ENCODE assay signal across 23 mouse cellular contexts in the genomic region with DNA sequence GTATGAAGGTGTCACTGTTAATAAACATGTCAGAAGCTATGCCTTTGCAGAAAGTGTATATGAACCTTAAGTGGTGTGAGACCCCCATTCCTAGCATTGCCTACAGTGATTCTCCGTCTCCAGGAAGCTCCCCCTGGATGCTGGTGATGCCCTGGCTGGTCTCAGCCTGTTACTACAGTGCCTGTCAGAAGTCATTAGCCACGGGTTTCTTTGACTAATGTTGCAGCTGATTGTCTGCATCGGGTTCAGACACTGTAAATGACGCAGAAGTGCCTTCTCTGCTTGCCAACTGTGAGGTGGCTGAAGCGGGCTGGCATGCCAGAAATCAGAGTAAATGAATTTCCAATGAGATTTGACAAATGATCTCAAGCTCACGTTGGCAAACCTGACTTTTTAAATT.
A peak's percentile ranks its signal among the peaks of the same experiment; 100 is the strongest.
DNase-seq lines count a peak whose midpoint lies in the region; ATAC-seq and TF ChIP-seq lines count a peak whose summit lies in the region.
"Had no signal": no experiment of that assay in that cellular context is flagged by ENCODE, and none has a peak within 500 bp of the region (broad histone marks: within the 10 kb centered on the region; RNA-seq: fewer than 3 reads in every experiment).

No protein-coding gene starts in this region.

- no peaks in the 10 kb centered on the region for H3K36me3 ChIP-seq in hindbrain, embryonic 14.5 days (replicated peaks; ENCODE audit: control insufficient read depth, insufficient read depth)
- H3K36me3 ChIP-seq in hindbrain, embryonic 11.5 days (ENCODE audit: control insufficient read depth, insufficient read depth, low read length) = no peaks in the 10 kb centered on the region
- H3K36me3 ChIP-seq in midbrain, postnatal 0 days (ENCODE audit: insufficient read depth, low read length) = no peaks in the 10 kb centered on the region
- H3K36me3 ChIP-seq in midbrain, embryonic 16.5 days (ENCODE audit: control insufficient read depth, insufficient read depth, low read length) = no peaks in the 10 kb centered on the region
- no peaks in the 10 kb centered on the region for H3K36me3 ChIP-seq in intestine, embryonic 15.5 days
- H3K36me3 ChIP-seq: embryonic facial prominence, embryonic 10.5 days; embryonic facial prominence, embryonic 15.5 days; forebrain, embryonic 12.5 days; heart, embryonic 15.5 days; limb, embryonic 12.5 days; liver, embryonic 15.5 days had no signal

- peak; percentile 57; the same call in 1 of the 2 replicates for ATAC-seq in hindbrain, embryonic 14.5 days (ENCODE audit: low FRiP score)
- no peak for ATAC-seq in hindbrain, embryonic 11.5 days (ENCODE audit: low FRiP score)
- no peak for ATAC-seq in midbrain, postnatal 0 days (ENCODE audit: low FRiP score)
- ATAC-seq in midbrain, embryonic 16.5 days = no peak
- ATAC-seq in intestine, embryonic 15.5 days = no peak
- ATAC-seq: activated CD4-positive, CD25-positive, alpha-beta regulatory T cell, adult 4 months; forebrain, postnatal 0 days had no signal

- no peak overlapping the region for H3K9ac ChIP-seq in hindbrain, embryonic 14.5 days
- H3K9ac ChIP-seq in hindbrain, embryonic 11.5 days (ENCODE audit: low read depth, low read length) = no peak overlapping the region
- no peak overlapping the region for H3K9ac ChIP-seq in midbrain, postnatal 0 days (replicated peaks; ENCODE audit: low read length, poor library complexity, severe bottlenecking)
- H3K9ac ChIP-seq in midbrain, embryonic 16.5 days (ENCODE audit: low read depth, low read length) = no peak overlapping the region
- H3K9ac ChIP-seq in intestine, embryonic 15.5 days = no peak overlapping the region
- H3K9ac ChIP-seq: embryonic facial prominence, embryonic 15.5 days; forebrain, embryonic 12.5 days; forebrain, postnatal 0 days; heart, embryonic 15.5 days; limb, embryonic 12.5 days; liver, embryonic 15.5 days; lung, embryonic 14.5 days had no signal

- no peak for TF ChIP-seq CTCF in midbrain, postnatal 0 days (IDR thresholded peaks at IDR 0.05)

- H3K27me3 ChIP-seq in hindbrain, embryonic 14.5 days (ENCODE audit: control insufficient read depth, insufficient read depth, low read length) = no peaks in the 10 kb centered on the region
- H3K27me3 ChIP-seq in hindbrain, embryonic 11.5 days (ENCODE audit: control insufficient read depth, insufficient read depth, low read length) = no peaks in the 10 kb centered on the region
- H3K27me3 ChIP-seq in midbrain, postnatal 0 days (ENCODE audit: insufficient read depth, low read length) = peaks cover 4% of the 10 kb centered on the region; the same call in 1 of the 2 replicates
- H3K27me3 ChIP-seq in midbrain, embryonic 16.5 days (ENCODE audit: control insufficient read depth, insufficient read depth, low read depth, low read length) = no peaks in the 10 kb centered on the region
- no peaks in the 10 kb centered on the region for H3K27me3 ChIP-seq in intestine, embryonic 15.5 days (replicated peaks)
- H3K27me3 ChIP-seq: embryonic facial prominence, embryonic 15.5 days; heart, embryonic 15.5 days; liver, embryonic 15.5 days had no signal

- no peak overlapping the region for H3K27ac ChIP-seq in hindbrain, embryonic 14.5 days
- H3K27ac ChIP-seq in hindbrain, embryonic 11.5 days (ENCODE audit: low read depth, low read length) = no peak overlapping the region
- H3K27ac ChIP-seq in midbrain, postnatal 0 days (ENCODE audit: low read depth, low read length) = no peak overlapping the region
- no peak overlapping the region for H3K27ac ChIP-seq in midbrain, embryonic 16.5 days (ENCODE audit: low read length)
- no peak overlapping the region for H3K27ac ChIP-seq in intestine, embryonic 15.5 days
- H3K27ac ChIP-seq: embryonic facial prominence, embryonic 10.5 days; embryonic facial prominence, embryonic 15.5 days; forebrain, embryonic 12.5 days; heart, embryonic 15.5 days; limb, embryonic 12.5 days; liver, embryonic 15.5 days had no signal

- DNase-seq in hindbrain, embryonic 14.5 days (ENCODE audit: low spot score) = peak; percentile 42
- DNase-seq in hindbrain, embryonic 11.5 days (ENCODE audit: low spot score) = no peak
- DNase-seq in midbrain, postnatal 0 days (ENCODE audit: low spot score) = peak; percentile 83
- peak; percentile 77 for DNase-seq in retina, embryonic 14.5 days (ENCODE audit: low spot score)
- DNase-seq: adrenal gland, adult 8-10 months; B cell, adult 2 months; cerebellum, adult 9-11 months; forebrain, postnatal 0 days; gastrocnemius, postnatal 10 days; kidney, adult 11 months; kidney, postnatal 14 days; layer of hippocampus, adult 9-11 months; lung, embryonic 14.5 days had no signal

- no peaks in the 10 kb centered on the region for H3K9me3 ChIP-seq in hindbrain, embryonic 14.5 days (ENCODE audit: control insufficient read depth, low read length)
- H3K9me3 ChIP-seq in hindbrain, embryonic 11.5 days (ENCODE audit: control insufficient read depth, low read length) = no peaks in the 10 kb centered on the region
- no peaks in the 10 kb centered on the region for H3K9me3 ChIP-seq in midbrain, postnatal 0 days (ENCODE audit: low read length)
- peaks cover 7% of the 10 kb centered on the region for H3K9me3 ChIP-seq in midbrain, embryonic 16.5 days (replicated peaks; ENCODE audit: control insufficient read depth, low read length, poor library complexity, severe bottlenecking)
- H3K9me3 ChIP-seq in intestine, embryonic 15.5 days = no peaks in the 10 kb centered on the region
- H3K9me3 ChIP-seq: embryonic facial prominence, embryonic 10.5 days; embryonic facial prominence, embryonic 15.5 days; forebrain, embryonic 12.5 days; heart, embryonic 15.5 days; limb, embryonic 12.5 days; liver, embryonic 15.5 days had no signal

- 0 out of 2 replicates have a peak, but pooled peaks cover 1% of the 10 kb centered on the region for H3K4me1 ChIP-seq in hindbrain, embryonic 14.5 days (replicated peaks; ENCODE audit: control insufficient read depth, insufficient read depth, low read length)
- H3K4me1 ChIP-seq in hindbrain, embryonic 11.5 days (replicated peaks; ENCODE audit: control insufficient read depth, insufficient read depth, low read length) = no peaks in the 10 kb centered on the region
- H3K4me1 ChIP-seq in midbrain, postnatal 0 days (ENCODE audit: insufficient read depth, low read length) = no peaks in the 10 kb centered on the region
- H3K4me1 ChIP-seq in midbrain, embryonic 16.5 days (ENCODE audit: control insufficient read depth, insufficient read depth, low read length) = no peaks in the 10 kb centered on the region; the same call in 1 of the 2 replicates
- H3K4me1 ChIP-seq in intestine, embryonic 15.5 days (replicated peaks) = no peaks in the 10 kb centered on the region
- H3K4me1 ChIP-seq: embryonic facial prominence, embryonic 15.5 days; heart, embryonic 15.5 days; limb, embryonic 12.5 days; liver, embryonic 15.5 days had no signal

- H3K4me3 ChIP-seq in hindbrain, embryonic 14.5 days (replicated peaks; ENCODE audit: low read length) = no peak overlapping the region
- no peak overlapping the region for H3K4me3 ChIP-seq in hindbrain, embryonic 11.5 days (ENCODE audit: low read depth, low read length)
- H3K4me3 ChIP-seq in midbrain, postnatal 0 days (ENCODE audit: low read depth, low read length) = no peak overlapping the region
- H3K4me3 ChIP-seq in midbrain, embryonic 16.5 days (ENCODE audit: low read depth, low read length) = no peak overlapping the region
- no peak overlapping the region for H3K4me3 ChIP-seq in intestine, embryonic 15.5 days (replicated peaks)
- H3K4me3 ChIP-seq: embryonic facial prominence, embryonic 10.5 days; embryonic facial prominence, embryonic 15.5 days; forebrain, embryonic 12.5 days; heart, embryonic 15.5 days; limb, embryonic 12.5 days; liver, embryonic 15.5 days had no signal

- WGBS in hindbrain, embryonic 14.5 days = 34% methylated on average over 6 of the region's 6 CpGs
- 73% methylated on average over 6 of the region's 6 CpGs for WGBS in hindbrain, embryonic 11.5 days
- 47% methylated on average over 6 of the region's 6 CpGs for WGBS in midbrain, postnatal 0 days
- 49% methylated on average over 6 of the region's 6 CpGs for WGBS in midbrain, embryonic 16.5 days
- 78% methylated on average over 6 of the region's 6 CpGs for WGBS in intestine, embryonic 15.5 days

- H3K4me2 ChIP-seq in hindbrain, embryonic 14.5 days (replicated peaks) = no peak overlapping the region
- H3K4me2 ChIP-seq in hindbrain, embryonic 11.5 days (replicated peaks; ENCODE audit: low read depth, low read length) = no peak overlapping the region
- H3K4me2 ChIP-seq in midbrain, postnatal 0 days (ENCODE audit: low read depth, low read length, poor library complexity, severe bottlenecking) = no peak overlapping the region
- H3K4me2 ChIP-seq in midbrain, embryonic 16.5 days (ENCODE audit: low read length) = no peak overlapping the region
- no peak overlapping the region for H3K4me2 ChIP-seq in intestine, embryonic 15.5 days (replicated peaks)
- H3K4me2 ChIP-seq: embryonic facial prominence, embryonic 15.5 days; forebrain, embryonic 12.5 days; heart, embryonic 15.5 days; limb, embryonic 12.5 days; liver, embryonic 15.5 days; lung, embryonic 14.5 days; midbrain, embryonic 11.5 days had no signal
